Mouse (Mus musculus) embryonic facial prominence, embryonic 15.5 days (tissue): ENCODE measurements around the gene Smyd1. TPM values are rescaled to one million over a fixed set of nuclear protein-coding genes. Genes with fewer than 3 reads are reported as not detected.

ENCODE experiments used
- ATAC-seq: fragments of 200-750 bp; cut with Nextera tagmentation; 2 replicates; pipeline ENCODE4 v1.8.0; 2017; ENCODE audit warnings: low read depth, moderate TSS enrichment; ENCODE audit not compliant: insufficient number of reproducible peaks, low FRiP score, low TSS enrichment
- H3K27ac ChIP-seq: fragments of 300-500 bp; sonication (generic); replicated peaks from 2 replicates; pipeline ENCODE4 v1.5.1; 2015; ENCODE audit warnings: mild to moderate bottlenecking, inconsistent platforms
- H3K27me3 ChIP-seq: fragments of 300-500 bp; sonication (generic); 2 replicates; pipeline ENCODE4 v1.6.1; 2015; ENCODE audit warnings: inconsistent platforms
- H3K36me3 ChIP-seq: fragments of 300-500 bp; sonication (generic); 2 replicates; pipeline ENCODE4 v1.6.1; 2015; ENCODE audit warnings: mild to moderate bottlenecking, inconsistent platforms
- H3K4me1 ChIP-seq: fragments of 300-500 bp; sonication (generic); 2 replicates; pipeline ENCODE4 v1.6.1; 2015; ENCODE audit warnings: inconsistent platforms
- H3K4me2 ChIP-seq: fragments of 300-500 bp; sonication (generic); replicated peaks from 2 replicates; pipeline ENCODE4 v1.6.1; 2015; ENCODE audit warnings: mild to moderate bottlenecking, inconsistent platforms
- H3K4me3 ChIP-seq: fragments of 300-500 bp; sonication (generic); replicated peaks from 2 replicates; pipeline ENCODE4 v1.5.1; 2015; ENCODE audit warnings: mild to moderate bottlenecking, inconsistent platforms
- H3K9ac ChIP-seq: fragments of 300-500 bp; sonication (generic); 2 replicates; pipeline ENCODE4 v1.6.1; 2015; ENCODE audit warnings: inconsistent platforms
- H3K9me3 ChIP-seq: fragments of 300-500 bp; sonication (generic); replicated peaks from 2 replicates; pipeline ENCODE4 v1.6.1; 2016; ENCODE audit warnings: inconsistent platforms
- WGBS: fragments of 180-500 bp; shearing (Covaris S2); methylation state at CpG from one replicate; pipeline ENCODE4 v1.1.7; 2015; 5-methylcytosine and 5-hydroxymethylcytosine counted together
- polyA plus RNA-seq: library from polyadenylated mRNA; unstranded; fragments of >200 nt; fragmentation: Nextera tagmentation; extraction: Ambion mirVana; gene quantifications from 2 replicates; pipeline ENCODE4 v1.2.1, GENCODE M21; 2015

Gene Smyd1
- polyA plus RNA-seq, 1 experiment from 2014 or later, result 12.6 TPM

GRCm38 (mm10) chr6:71322491-71322921 is 473 bp upstream of the Smyd1 start, which contains the start of gene Cd8b1:
Cd8b1 (plus strand) TSS chr6:71322788.
- Histone ChIP-seq H3K36me3 (no peaks in the 10 kb centered on the region), H3K4me2 (no peak within 1 kb of the TSS), H3K27me3 (no peaks in the 10 kb centered on the region), H3K9ac (no peak within 1 kb of the TSS), H3K27ac (no peak within 1 kb of the TSS), H3K4me3 (no peak within 1 kb of the TSS), H3K4me1 (no peaks in the 10 kb centered on the region), H3K9me3 (no peaks in the 10 kb centered on the region)
- 77% methylated on average over 7 of the region's 7 CpGs for WGBS
- ATAC-seq, result 0 out of 2 replicates have a peak, but pooled peaks have one; percentile 37

- no peak overlapping the region for H3K27ac ChIP-seq
- no peak overlapping the region for H3K9ac ChIP-seq
- H3K9me3 ChIP-seq, result no peaks in the 10 kb centered on the region
- 86% methylated on average over 8 of the region's 8 CpGs for WGBS
- no peaks in the 10 kb centered on the region for H3K27me3 ChIP-seq
- no peak overlapping the region for H3K4me3 ChIP-seq
- H3K4me1 ChIP-seq, result no peaks in the 10 kb centered on the region
- no peak for ATAC-seq
- H3K36me3 ChIP-seq, result no peaks in the 10 kb centered on the region
- H3K4me2 ChIP-seq, result no peak overlapping the region
These were observed 14.5 kb downstream of the Smyd1 start for GRCm38 (mm10) chr6:71307486-71307885.

GRCm38 (mm10) chr6:71302097-71302731 is 19.8 kb downstream of the Smyd1 start:
- H3K9me3 ChIP-seq, result no peaks in the 10 kb centered on the region
- WGBS, result 60% methylated on average over 6 of the region's 6 CpGs
- H3K27ac ChIP-seq, result no peak overlapping the region
- H3K9ac ChIP-seq, result no peak overlapping the region
- no peak for ATAC-seq
- H3K4me1 ChIP-seq, result no peaks in the 10 kb centered on the region
- H3K27me3 ChIP-seq, result no peaks in the 10 kb centered on the region
- H3K36me3 ChIP-seq, result no peaks in the 10 kb centered on the region
- no peak overlapping the region for H3K4me2 ChIP-seq
- H3K4me3 ChIP-seq, result no peak overlapping the region

GRCm38 (mm10) chr6:71298751-71299150 is 23.3 kb downstream of the Smyd1 start:
- Histone ChIP-seq H3K27me3 (no peaks in the 10 kb centered on the region), H3K27ac (no peak overlapping the region), H3K4me3 (no peak overlapping the region), H3K4me1 (no peaks in the 10 kb centered on the region), H3K9me3 (no peaks in the 10 kb centered on the region), H3K4me2 (no peak overlapping the region), H3K36me3 (no peaks in the 10 kb centered on the region), H3K9ac (no peak overlapping the region)
- 36% methylated on average over 3 of the region's 3 CpGs for WGBS
- no peak for ATAC-seq

- 62% methylated on average over 2 of the region's 2 CpGs for WGBS
- Histone ChIP-seq H3K27me3 (no peaks in the 10 kb centered on the region), H3K9me3 (no peaks in the 10 kb centered on the region), H3K36me3 (no peaks in the 10 kb centered on the region), H3K4me3 (no peak overlapping the region), H3K4me2 (no peak overlapping the region), H3K27ac (no peak overlapping the region), H3K9ac (no peak overlapping the region), H3K4me1 (no peaks in the 10 kb centered on the region)
- no peak for ATAC-seq
These were observed 24.0 kb downstream of the Smyd1 start for GRCm38 (mm10) chr6:71298051-71298450.

- ATAC-seq, result no peak
- Histone ChIP-seq H3K9me3 (no peaks in the 10 kb centered on the region), H3K27me3 (no peaks in the 10 kb centered on the region), H3K36me3 (no peaks in the 10 kb centered on the region), H3K9ac (no peak overlapping the region), H3K27ac (no peak overlapping the region), H3K4me3 (no peak overlapping the region), H3K4me1 (no peaks in the 10 kb centered on the region), H3K4me2 (no peak overlapping the region)
- 80% methylated on average over 6 of the region's 6 CpGs for WGBS
These were observed 26.7 kb downstream of the Smyd1 start for GRCm38 (mm10) chr6:71295303-71295702.

- H3K36me3 ChIP-seq, result no peaks in the 10 kb centered on the region
- H3K4me3 ChIP-seq, result no peak overlapping the region
- H3K27ac ChIP-seq, result no peak overlapping the region
- H3K4me1 ChIP-seq, result no peaks in the 10 kb centered on the region
- H3K9ac ChIP-seq, result no peak overlapping the region
- no peak; the same call in 1 of the 2 replicates for ATAC-seq
- no peaks in the 10 kb centered on the region for H3K9me3 ChIP-seq
- 88% methylated on average over 14 of the region's 14 CpGs for WGBS
- no peak overlapping the region for H3K4me2 ChIP-seq
- H3K27me3 ChIP-seq, result no peaks in the 10 kb centered on the region
These were observed 28.5 kb downstream of the Smyd1 start for GRCm38 (mm10) chr6:71293509-71293908.

- H3K4me2 ChIP-seq, result no peak overlapping the region
- ATAC-seq, result no peak
- 72% methylated on average over 1 of the region's 1 CpGs for WGBS
- H3K4me1 ChIP-seq, result no peaks in the 10 kb centered on the region
- no peak overlapping the region for H3K9ac ChIP-seq
- no peak overlapping the region for H3K27ac ChIP-seq
- H3K9me3 ChIP-seq, result no peaks in the 10 kb centered on the region
- peaks cover 5% of the 10 kb centered on the region for H3K36me3 ChIP-seq
- no peak overlapping the region for H3K4me3 ChIP-seq
- H3K27me3 ChIP-seq, result no peaks in the 10 kb centered on the region
These were observed 42.6 kb downstream of the Smyd1 start for GRCm38 (mm10) chr6:71279418-71279817.

GRCm38 (mm10) chr6:71274621-71275020 is 47.4 kb downstream of the Smyd1 start:
- no peak overlapping the region for H3K4me2 ChIP-seq
- 91% methylated on average over 1 of the region's 1 CpGs for WGBS
- no peak overlapping the region for H3K4me3 ChIP-seq
- H3K9me3 ChIP-seq, result no peaks in the 10 kb centered on the region
- H3K9ac ChIP-seq, result no peak overlapping the region
- ATAC-seq, result no peak
- H3K4me1 ChIP-seq, result peaks cover 6% of the 10 kb centered on the region
- H3K27me3 ChIP-seq, result no peaks in the 10 kb centered on the region
- H3K36me3 ChIP-seq, result no peaks in the 10 kb centered on the region
- no peak overlapping the region for H3K27ac ChIP-seq

- Histone ChIP-seq H3K4me1 (peaks cover 6% of the 10 kb centered on the region), H3K9ac (no peak overlapping the region), H3K4me3 (no peak overlapping the region), H3K36me3 (no peaks in the 10 kb centered on the region), H3K27ac (no peak overlapping the region), H3K9me3 (no peaks in the 10 kb centered on the region), H3K4me2 (no peak overlapping the region), H3K27me3 (no peaks in the 10 kb centered on the region)
- ATAC-seq, result no peak
- 89% methylated on average over 1 of the region's 1 CpGs for WGBS
These were observed 48.3 kb downstream of the Smyd1 start for GRCm38 (mm10) chr6:71273715-71274114.

- Histone ChIP-seq H3K9me3 (no peaks in the 10 kb centered on the region), H3K4me1 (peaks cover 6% of the 10 kb centered on the region), H3K9ac (peak overlapping the region; percentile 97), H3K27ac (peak overlapping the region; percentile 97), H3K36me3 (no peaks in the 10 kb centered on the region), H3K4me2 (peak overlapping the region; percentile 51), H3K4me3 (peak overlapping the region; percentile 92), H3K27me3 (no peaks in the 10 kb centered on the region)
- WGBS, result under 1% methylated on average over 11 of the region's 11 CpGs
- ATAC-seq, result no peak
These were observed 49.7 kb downstream of the Smyd1 start for GRCm38 (mm10) chr6:71272316-71272741.
